Mouse (Mus musculus): ENCODE measurements around the gene Ifrd2.

Gene Ifrd2

DNA sequence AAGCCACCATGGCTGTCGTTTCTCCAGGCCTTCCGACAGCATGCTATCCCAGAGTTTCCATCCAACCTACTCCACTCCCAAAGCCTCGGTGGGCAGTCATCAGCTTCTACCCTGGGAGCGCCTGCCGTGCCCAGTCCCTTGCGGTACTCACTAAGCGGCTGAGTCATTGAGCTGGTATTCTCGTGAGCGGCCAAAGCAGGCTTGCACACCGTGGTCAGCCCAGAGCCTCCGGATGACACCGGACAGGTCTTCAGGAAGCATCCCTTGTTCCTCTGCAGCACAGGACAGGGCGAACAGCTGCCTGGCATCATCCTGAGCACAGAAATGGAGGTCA is 32.1 kb downstream of the Ifrd2 start:
- DNase-seq (ENCODE audit: inconsistent ontology term) = peak; percentile 89

DNA sequence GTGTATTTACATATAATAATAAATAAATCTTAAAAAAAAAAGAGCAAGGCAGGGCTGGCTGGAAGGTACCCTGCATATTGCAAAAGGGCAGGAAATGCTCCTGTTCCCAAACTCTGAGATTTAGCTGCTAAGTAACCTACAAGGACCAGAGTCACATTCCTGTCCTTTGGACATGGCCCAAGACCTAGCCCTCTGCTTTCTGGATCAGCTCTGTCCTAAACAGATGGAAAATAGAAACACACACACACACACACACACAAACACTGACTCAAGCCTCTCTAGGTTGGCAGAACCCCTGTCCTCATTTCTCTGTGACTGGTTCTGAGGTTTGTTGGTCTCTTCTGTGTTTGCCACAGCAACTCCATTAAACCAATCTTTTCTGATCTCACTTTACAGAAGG is 33.5 kb downstream of the Ifrd2 start:
- DNase-seq (ENCODE audit: inconsistent ontology term) = peak; percentile 62

DNA sequence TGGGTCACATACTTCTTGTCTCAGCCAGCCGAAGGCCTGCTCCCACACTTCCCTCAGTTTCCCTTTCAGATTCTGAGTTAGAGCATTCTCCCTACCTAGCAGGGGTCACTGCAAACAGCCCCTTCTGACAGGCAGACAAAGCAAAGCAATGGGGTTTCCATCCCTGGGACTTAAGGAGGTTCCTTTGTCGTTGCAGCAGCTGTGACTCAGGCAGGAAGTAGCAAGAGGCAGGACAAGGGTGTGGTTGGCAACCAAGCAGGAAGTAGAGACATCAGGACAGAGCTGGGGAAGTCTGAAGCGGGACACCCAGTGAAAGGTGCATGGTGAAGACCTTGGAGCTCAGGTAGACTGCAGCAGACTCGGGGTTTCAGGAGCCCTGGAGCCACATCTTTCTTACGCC is 37.1 kb downstream of the Ifrd2 start:
- no peak for DNase-seq (ENCODE audit: inconsistent ontology term)

DNA sequence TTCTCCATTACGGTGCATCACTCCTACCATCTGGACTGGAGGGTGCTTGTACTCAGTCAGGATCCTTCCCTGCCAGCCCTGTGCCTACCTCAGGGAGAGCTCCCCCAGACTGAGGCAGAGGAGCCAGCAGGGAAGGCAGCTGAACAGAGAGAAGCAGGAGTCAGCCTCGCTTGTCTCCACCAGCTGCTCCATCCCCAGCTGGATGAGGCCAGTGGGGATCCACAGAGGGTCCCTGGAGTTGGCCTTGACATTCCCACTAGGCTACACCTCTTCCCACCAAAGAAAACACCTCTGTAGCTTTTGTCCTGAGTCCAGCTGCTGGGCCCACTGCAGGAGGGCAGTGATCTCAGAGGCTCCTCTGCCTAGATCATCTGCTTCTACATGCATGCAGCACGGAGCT is 37.5 kb downstream of the Ifrd2 start:
- DNase-seq (ENCODE audit: inconsistent ontology term) = no peak

DNA sequence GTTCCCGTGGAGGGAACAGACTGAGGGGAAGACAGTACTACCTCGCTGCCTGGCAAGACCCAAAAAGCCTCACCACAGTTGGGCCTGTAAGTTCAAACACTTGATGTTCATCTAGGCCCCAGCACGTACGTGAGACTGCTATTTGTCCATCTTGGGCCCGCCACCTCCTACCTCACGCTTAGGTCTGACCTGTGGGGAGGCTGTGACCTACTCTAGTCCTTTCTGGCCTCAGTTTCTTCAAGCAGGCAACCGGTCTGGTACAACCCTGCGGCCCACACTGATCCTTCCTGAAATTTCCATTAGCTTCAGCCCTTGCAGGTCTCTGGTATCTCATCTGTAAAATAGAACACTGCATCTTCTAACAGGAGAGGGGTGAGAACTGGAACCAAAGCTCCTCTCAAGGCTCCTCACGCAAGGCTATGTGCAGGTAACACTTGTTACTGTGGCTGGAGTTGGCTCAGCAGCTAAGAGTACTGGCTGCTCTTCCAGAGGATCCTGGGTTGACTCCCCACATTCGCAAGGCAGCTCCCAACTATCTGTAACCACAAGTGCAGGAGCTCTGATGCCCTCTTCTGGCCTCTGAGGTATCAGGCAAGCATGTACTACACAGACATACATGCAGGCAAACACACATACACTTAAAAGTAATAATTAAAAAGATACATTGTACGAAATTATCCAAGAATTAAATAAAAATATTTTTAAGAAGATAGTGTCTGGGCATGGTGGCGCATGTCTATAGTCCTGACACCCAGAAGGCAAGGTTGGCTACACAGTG is 38.1 kb downstream of the Ifrd2 start:
- DNase-seq (ENCODE audit: inconsistent ontology term) = no peak

DNA sequence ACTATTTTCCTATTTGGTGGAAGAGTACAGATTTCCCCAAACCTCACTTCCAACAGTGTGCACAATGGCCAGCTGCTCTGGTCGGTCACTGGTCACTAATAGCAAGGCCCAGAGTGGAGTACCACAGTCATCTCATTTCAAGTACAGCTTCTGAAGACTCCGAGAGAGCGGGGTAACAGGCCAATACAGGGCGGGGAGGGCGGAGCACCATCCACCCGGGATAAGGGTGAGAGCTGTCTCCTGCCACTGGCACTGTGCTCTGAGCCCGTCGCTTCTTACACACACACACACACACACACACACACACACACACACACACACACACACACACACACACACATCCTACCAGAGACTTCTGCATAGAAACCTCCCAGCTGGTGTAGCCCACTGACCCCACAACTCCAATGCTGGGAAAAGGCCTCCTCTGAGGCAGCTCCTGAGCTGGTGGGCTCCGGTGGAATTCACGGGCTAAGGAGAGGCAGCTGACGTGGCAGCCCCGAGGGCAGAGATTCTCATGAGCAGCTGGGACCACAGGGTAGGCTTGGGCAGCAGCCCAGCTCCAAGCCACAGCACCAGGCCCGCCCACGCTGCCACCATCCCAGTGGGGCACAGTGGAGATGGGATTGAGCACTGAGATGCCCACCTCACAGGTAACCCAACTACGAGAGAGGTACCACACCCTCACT is 38.9 kb downstream of the Ifrd2 start:
- peak; percentile 95 for DNase-seq (ENCODE audit: inconsistent ontology term)

DNA sequence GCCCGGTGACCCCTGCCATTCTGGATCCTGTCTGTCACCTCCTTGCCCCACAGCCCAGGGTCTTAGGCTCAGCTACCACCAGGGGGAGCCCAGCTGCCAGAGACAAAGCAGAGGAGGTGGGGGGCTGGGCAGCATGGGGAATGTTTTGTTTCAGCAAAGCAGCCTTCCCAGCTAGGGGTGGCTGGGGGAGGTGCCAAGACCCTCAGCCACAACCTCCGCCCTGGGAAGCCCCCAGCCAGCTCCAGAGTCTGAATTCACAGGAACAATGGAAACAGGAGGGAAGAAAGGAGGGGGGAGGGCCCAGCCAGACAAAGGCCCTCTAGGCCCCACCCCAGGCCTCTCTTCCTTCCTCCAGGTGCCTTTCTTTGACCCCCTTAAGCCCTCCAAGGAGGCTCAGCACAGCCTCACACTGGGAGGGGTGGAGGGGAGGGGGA is 39.4 kb downstream of the Ifrd2 start:
- DNase-seq (ENCODE audit: inconsistent ontology term) = peak; percentile 94

DNA sequence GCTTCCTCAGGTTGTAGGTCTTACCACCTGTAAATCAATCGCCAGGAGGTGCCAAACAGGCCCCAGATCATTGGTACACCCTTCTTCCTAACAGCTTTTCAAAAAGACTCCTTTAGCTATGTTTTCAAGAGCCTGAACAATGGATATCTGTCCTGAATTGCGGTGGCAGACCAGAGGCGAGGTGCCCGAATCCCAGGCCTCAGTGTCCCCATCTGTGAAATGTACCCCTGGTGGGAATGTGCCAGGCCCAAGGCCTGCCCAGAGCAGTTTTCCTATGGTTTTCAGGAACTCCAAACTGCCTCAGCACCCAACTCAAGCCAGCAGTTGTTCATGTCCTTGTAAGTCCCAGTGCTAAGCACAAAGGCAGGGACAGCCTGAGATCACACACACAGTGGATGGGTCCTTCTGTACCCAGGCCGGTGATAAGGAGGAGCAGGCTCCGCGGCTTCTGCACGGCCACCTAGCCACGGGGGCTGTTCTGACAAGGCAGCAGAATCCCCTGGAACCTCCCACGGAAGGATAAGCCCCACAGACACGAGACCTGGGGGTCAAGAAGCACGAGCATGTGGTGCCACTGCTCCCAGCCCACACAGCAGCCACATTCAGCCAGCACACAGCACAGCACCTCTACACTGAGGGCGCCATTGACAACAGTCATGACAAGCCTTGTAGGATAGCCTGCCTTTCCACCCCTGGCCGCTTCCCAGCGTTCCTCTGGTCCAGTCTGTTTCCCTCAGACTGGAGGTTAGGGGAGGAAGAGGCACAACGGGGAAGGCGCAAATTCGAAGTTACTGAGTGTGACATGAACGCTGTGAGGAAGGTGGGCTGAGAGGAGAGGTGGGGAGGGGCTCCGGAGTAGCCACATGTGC is 40.2 kb downstream of the Ifrd2 start:
- no peak for DNase-seq (ENCODE audit: inconsistent ontology term)

DNA sequence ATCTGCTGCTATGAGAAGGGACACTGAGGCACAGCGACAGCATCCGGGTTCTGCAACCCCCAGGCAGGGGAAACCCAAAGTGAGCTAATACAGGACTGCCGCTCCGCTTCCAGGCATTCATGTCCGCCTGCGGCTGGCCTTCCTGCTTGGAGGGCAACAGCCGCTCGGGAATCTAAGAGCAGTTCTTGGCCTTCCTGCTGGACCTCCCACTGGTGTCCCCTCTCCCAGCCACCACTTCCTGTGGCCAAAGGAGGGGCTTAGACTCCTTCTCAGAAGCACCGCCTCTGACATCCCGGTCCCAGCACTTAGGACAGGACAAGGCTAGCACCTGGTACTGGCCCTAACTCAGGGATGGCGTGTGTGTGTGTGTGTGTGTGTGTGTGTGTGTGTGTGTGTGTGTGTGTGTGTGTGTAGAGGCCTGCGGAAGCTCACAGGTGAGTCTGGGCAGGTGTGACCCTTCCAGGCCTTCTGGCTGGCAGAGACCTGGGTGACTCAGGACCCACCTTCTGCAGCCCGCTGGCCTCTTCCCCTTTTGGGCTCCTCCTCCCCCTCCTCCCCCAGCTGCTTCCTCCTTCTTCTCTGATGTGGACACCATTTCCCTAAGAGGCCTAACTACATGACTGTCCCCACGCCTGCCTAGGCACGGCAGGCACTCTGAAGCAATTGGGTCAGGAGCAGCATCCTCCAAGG is 41.4 kb downstream of the Ifrd2 start:
- no peak for DNase-seq (ENCODE audit: inconsistent ontology term)

DNA sequence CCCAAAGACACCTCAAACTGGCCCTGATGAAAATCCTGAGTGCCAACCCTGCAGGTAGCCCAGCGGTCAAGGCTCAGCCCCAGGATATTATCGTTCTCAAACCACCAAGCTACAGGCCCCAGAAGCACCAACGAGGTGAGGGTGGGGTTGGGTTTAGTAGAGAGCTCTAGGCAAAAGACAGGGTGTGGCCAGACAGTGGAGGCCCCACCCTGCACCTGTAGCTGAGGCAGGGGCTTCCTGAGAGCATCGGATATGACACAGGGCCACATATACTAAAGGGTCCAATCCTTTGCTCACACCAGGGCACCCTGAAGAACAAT is 41.9 kb downstream of the Ifrd2 start:
- DNase-seq (ENCODE audit: inconsistent ontology term) = no peak

DNA sequence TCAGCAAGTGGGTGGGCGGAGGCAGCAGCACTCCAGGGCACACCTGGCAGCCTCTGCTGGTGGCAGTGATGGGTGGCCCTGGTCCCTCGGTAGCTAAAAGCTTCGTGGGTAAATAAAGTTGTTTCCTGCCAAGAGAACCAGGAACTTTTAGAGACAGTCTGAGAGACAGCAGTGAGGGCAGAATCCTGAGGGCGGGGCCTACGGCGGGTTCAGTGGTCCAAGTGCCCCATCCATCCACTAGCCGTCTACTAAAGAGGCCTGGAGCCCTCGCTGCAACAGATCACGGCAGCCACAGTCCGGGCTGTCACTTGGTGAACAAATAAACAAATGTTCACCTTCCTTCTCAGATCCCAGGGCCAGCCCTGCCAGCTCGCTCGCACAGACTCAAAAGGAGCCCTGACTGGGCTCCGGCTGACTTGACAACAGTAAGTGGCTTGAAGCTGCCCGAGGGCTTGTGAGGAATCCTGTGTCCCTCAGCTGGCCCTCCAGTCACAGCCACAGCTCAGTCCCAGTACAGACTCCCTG is 42.5 kb downstream of the Ifrd2 start:
- peak; percentile 74 for DNase-seq (ENCODE audit: inconsistent ontology term)

DNA sequence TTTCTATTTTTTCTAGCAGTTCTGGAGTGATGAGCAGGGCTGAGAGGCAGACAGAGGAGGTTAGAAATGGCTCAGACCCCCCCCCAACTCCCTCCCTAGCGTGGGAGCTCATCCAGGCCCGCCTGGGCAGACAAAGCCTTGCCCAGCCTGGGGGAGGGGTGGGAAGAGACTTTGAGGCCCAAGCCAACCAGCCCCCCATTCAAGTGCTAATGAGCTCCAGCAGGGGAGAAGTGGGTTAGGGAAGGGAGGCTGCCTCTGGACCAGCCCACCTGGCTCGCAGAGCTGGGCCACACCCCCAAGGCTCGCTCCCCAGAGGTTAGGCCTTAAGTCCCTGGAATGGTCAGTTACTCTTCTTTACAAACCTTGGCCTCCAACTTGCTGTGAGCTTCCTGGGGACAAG is 43.1 kb downstream of the Ifrd2 start:
- peak; percentile 90 for DNase-seq (ENCODE audit: inconsistent ontology term)

DNA sequence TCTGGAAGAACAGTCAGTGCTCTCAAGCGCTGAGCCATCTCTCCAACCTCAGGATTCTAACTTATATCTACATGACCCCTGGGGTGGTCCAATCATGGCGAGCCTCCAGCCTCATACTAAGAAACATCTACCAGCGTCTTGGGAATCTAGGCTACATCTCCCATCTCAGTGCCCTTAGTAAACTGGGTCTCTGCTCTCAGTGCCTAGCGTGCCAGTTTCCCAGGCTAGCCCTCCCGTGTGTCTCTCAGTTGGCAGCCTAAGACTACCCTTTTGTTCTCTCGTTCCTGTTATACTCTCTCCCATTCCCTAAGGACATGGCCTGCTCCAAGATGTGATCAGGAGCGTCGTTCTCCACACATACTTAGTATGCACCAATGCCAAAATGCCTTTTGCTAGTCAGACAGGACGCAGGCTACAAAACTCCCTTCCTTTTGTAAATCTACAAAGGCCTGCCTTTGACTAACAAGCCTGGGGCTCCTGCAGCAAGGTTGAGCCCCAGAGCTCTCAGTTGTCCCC is 43.9 kb downstream of the Ifrd2 start:
- DNase-seq (ENCODE audit: inconsistent ontology term) = no peak

DNA sequence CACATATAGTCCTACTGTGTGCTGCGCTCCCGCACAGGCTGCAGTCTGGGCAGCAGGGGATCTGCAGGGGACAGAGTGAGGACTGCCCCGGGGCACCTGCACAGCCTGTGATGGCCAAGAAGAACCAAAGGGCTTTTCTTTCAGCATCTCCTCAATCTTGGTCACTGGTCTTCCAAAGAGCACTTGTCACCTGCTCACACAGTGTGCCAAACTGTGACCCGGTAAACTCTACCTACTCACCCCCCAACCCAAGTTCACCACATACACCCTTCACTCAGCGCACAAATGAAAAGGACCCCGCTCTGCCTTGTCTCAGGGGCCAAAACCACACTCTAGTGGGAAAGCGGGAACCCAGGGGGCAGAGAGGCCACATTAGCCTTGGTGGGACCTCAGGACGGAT is 44.4 kb downstream of the Ifrd2 start:
- DNase-seq (ENCODE audit: inconsistent ontology term) = no peak

DNA sequence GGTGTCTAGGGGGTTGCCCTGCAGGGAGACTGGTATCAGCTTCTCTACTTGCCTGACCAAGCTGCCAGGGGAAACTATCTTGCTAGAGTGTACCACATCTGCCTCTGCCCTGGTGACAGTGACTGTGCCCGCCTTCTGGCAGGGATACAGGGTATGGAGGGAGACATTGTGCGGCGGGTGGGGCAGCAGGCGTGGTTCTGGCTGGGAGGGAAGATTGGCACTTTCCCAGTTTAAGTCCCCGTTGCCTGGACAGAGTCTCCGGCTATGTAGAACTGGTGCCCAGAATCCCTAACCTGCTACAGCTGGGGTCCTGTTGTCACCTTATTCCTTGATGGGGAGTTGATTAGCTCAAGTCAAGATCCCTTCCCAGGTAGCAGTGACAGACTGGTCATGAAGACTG is 45.0 kb downstream of the Ifrd2 start:
- peak; percentile 77 for DNase-seq (ENCODE audit: inconsistent ontology term)

DNA sequence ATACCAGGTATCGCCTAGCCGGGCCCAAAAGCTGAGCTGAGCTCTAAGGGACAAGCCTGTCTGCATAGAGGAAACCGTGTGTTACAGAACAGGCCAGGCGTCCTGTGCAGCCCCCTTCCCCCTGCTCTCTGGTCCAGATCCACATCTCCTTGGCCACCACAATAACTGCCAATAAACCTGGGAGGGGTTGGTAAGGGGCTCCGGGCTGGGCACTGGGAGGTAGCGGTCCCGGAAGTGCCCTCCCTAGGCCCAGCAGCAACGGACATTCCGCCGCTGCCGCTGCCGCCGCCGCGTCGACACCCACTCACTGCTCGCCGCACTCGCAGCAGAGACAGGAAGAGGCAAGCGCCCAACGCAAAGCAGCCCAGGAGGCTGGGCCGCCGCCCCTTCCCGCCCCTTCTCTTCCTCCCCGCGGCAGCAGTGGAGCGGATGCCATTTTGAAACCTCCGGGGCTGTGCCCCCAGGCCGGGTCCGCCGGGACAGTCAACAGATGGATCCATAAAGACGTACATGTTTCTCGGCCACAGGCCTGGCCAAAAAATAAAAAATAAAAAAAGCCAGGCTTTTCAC is 45.7 kb downstream of the Ifrd2 start:
- DNase-seq (ENCODE audit: inconsistent ontology term) = peak; percentile 90

DNA sequence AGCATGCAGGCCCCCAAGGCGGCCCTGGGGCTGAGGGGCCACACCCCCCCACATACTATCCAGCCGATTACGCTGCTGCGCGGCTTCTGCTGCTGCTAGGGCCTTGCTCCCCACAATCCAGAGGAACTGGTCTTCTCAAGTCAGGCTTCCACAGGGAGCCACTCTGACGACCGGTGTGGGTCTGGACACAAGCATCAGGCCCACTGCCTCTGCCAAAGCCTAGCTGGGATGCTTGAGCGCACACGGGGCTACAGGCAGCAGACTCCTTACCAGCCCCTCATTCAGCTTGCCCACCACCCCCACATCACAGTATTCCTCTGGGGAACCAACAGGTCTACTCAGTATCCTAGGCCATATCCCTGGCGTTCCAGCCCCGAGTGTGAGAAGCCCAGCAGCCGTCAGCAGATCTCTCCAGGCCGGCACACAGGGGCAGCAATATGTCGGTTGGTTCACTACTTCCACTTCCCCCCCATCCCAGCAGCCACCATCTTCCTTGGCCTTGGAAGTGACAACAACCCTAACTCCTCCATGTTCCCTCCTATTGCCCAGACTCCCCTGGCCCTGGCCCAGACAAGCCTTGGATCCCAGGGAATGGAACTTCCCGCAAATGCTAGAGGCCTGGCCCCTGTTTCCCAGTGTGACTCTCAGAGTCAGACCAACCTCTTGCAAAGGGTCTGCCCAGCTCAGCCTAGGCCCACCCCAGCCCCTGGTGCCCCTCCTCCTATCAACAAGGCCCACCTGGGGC is 46.4 kb downstream of the Ifrd2 start:
- DNase-seq (ENCODE audit: inconsistent ontology term) = no peak

DNA sequence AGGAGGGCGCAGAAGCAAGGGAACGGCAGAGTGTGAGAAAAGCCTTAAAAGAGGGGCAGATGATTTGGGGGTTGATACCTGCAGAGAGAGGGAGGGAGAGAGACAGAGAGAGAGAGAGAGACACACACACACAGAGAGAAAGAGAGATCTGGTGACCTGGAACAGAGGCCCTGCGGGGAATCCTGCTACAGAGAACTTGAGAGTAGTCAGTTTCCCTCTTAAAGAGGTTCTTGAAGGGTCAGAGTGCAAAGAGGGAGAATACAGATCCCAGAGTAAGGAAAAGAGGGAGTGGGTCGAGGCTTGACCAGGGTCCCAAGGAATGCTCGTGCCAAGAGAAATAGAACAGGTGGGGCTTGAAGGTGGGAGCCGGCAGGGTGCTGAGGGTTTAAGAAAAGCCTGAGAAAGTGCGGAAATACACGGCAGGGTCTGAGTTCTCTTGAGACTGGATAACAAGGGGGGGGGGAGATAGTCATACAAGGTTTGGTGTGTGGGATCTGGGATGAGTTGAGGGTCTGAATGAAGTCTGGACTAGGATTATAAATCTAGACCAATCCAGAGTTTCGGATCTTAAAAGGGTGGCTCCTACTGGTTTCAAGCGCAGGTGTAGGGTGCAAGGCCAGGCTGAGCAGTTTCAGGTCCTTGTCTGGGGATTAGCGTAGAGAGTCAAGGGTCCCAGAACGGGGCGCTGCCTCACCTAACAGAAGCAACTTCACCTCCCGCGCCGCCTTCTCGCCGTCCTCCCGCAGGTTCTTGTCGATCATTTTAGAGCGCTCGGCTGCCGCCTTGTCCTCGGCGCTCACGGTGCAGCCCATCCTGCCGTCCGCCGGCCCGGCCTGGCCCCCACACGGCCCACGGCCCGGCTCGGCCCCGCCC is 47.2 kb downstream of the Ifrd2 start:
- DNase-seq (ENCODE audit: inconsistent ontology term) = no peak

DNA sequence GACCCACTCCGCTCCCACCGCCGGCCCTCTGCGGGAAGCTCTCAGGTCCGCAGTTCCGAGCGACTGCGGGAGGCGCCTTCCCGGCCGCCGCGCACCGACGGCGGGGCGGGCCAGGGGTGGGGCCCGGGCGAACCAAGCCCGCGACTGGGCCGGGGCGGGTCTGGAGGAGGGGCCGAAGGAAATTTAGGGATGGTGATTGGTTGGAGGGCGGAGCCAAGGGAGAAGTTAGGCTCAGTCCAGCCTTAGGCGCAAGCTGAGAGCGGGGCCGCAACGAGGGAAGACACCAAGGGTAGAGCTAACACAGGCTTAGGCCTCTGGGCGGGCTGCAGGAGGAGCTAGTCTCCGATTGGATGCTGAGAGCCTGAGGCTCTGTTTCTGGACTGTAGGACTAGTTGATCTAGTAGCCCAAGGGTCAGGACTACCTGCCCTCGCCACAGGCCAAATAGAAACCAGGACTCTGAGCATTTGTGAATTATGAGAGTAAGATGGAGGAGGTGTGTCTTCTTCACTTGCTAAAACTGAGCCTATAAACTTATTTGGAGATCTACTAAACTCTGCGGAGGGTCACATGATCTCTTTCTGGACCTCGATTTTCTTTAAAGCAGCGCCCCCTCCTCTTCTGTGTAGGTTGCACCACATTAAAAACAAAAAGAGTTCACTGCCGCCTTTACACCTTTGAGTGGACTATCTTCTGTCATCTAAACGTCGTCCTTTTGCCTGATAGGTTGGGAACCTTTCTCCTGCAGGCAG is 48.0 kb downstream of the Ifrd2 start, which contains the start of gene Gnai2:
Gene Gnai2 (minus strand): TSS at position 89 of the 750 bp plus-strand sequence.
- peak; percentile 98 for DNase-seq (ENCODE audit: inconsistent ontology term)
